Mouse (Mus musculus): ENCODE measurements around the gene Iqsec1. TPM values are rescaled to one million over a fixed set of nuclear protein-coding genes. Genes with fewer than 3 reads are reported as not detected.

Iqsec1 gene
- polyA plus RNA-seq, 1 experiment from 2014 or later, result 2.6 TPM

- H3K4me2 ChIP-seq, result no peak overlapping the region
These were observed 13.1 kb upstream of the Iqsec1 start for GRCm38 (mm10) chr6:91001566-91001965.

DNA sequence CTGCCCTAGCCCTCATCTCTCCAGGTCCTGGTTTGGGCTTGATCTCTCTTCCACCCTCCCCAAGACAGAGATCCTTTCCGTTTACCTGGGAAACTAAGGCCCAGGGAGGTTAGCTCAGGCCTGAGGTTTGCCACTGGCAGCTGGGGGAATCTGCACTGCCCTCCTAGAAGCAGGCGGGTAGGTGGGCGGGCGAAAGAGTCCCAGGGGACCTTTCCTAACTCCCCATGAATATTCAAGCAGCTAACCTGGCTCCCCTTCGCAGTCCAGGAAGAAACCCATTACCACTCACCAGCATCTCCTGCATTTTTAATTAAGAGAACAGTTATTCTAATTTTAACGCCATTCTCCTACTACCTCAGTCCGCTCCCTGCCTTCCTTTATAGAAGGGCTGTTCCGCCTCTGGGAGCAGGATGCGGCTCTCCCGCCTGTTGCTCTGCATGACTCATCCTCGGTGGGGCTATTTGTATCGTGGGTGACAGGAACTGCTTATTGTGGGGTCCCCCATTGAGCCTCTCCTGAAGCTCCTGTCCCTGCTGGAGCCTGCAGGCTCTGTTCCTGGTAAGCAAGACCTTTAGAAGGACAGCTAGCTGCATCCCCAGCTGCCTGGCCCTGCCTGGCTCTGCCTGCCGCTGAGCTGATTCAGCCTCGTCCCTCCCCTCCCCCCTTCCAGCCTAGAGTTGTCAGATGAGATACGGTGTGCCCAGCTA lies 12.5 kb upstream of the Iqsec1 start:
- DNase-seq, result no peak
- H3K4me1 ChIP-seq (replicated peaks), result peaks cover 70% of the 10 kb centered on the region
- H3K27me3 ChIP-seq, result no peaks in the 10 kb centered on the region
- no peaks in the 10 kb centered on the region for H3K36me3 ChIP-seq
- H3K9ac ChIP-seq, result peak overlapping the region; percentile 37
- 30% methylated on average over 15 of the region's 15 CpGs for WGBS (ENCODE audit: insufficient replicate concordance)
- peak overlapping the region; percentile 35 for H3K27ac ChIP-seq
- H3K9me3 ChIP-seq (replicated peaks), result no peaks in the 10 kb centered on the region
- no peak overlapping the region; the same call in 1 of the 2 replicates for H3K4me3 ChIP-seq (replicated peaks)
- peak overlapping the region; percentile 44; the same call in 1 of the 2 replicates for H3K4me2 ChIP-seq
- peak; percentile 46; the same call in 1 of the 2 replicates for ATAC-seq (ENCODE audit: low read depth)

More at GRCm38 (mm10) chr6:91001566-91001965, 13.1 kb upstream of the Iqsec1 start:
- H3K4me3 ChIP-seq (replicated peaks), result no peak overlapping the region
- peak overlapping the region; percentile 25 for H3K27ac ChIP-seq
- DNase-seq (no peak), ATAC-seq (ENCODE audit: low read depth) (no peak)
- no peaks in the 10 kb centered on the region for H3K9me3 ChIP-seq (replicated peaks)
- peak overlapping the region; percentile 37; the same call in 1 of the 2 replicates for H3K9ac ChIP-seq
- WGBS (ENCODE audit: insufficient replicate concordance), result 60% methylated on average over 7 of the region's 7 CpGs
- H3K27me3 ChIP-seq, result no peaks in the 10 kb centered on the region
- H3K4me1 ChIP-seq (replicated peaks), result peaks cover 75% of the 10 kb centered on the region
- no peaks in the 10 kb centered on the region for H3K36me3 ChIP-seq

DNA sequence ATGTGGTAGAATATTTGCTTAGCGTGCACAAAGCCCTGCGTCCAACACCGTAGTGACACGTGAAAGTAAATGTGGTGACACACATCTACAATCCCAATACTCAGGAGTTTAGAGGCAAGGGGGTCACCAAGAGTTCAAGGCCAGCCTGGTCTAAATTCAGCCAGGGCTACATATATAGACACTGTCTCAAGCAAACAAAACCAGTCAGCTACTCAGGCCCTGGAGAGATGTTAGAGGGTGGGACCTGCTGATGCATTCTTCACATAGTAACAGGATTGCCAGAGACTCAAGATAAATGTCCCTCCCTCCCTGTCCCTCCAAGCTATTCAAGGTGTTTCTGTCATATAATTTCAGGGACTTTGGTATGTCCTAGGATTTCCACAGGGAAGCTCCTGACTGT lies 10.7 kb upstream of the Iqsec1 start:
- WGBS (ENCODE audit: insufficient replicate concordance), result 81% methylated on average over 4 of the region's 4 CpGs
- Histone ChIP-seq H3K4me3 (replicated peaks) (no peak overlapping the region), H3K9ac (no peak overlapping the region), H3K27ac (no peak overlapping the region), H3K4me2 (no peak overlapping the region), H3K9me3 (replicated peaks) (no peaks in the 10 kb centered on the region), H3K4me1 (replicated peaks) (peaks cover 60% of the 10 kb centered on the region), H3K27me3 (no peaks in the 10 kb centered on the region), H3K36me3 (no peaks in the 10 kb centered on the region)
- DNase-seq (no peak), ATAC-seq (ENCODE audit: low read depth) (no peak)

DNA sequence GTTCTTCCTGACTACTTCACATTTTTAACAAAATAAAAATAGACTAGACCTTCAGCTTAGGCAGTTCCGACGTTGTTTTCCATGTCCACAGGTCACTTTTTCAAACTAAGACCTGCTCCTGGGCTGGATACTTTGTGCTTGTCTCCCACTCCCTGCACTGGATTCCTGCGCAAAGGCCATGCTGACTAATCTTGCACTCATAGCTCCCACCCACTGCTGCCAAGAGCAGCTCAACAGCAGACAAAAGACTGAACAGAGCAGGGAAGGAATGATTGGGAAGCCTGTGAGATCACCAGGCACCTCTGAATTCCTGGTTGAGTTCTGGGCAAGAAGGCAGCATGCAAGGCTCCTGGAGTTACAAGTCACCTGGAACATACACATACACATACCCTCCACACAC lies 8.5 kb upstream of the Iqsec1 start:
- H3K27me3 ChIP-seq, result no peaks in the 10 kb centered on the region
- H3K27ac ChIP-seq, result no peak overlapping the region
- ATAC-seq (ENCODE audit: low read depth) (no peak), DNase-seq (no peak)
- H3K4me2 ChIP-seq, result no peak overlapping the region
- H3K4me3 ChIP-seq (replicated peaks), result no peak overlapping the region
- WGBS (ENCODE audit: insufficient replicate concordance), result 78% methylated on average over 3 of the region's 3 CpGs
- peaks cover 45% of the 10 kb centered on the region for H3K4me1 ChIP-seq (replicated peaks)
- H3K9me3 ChIP-seq (replicated peaks), result peaks cover under 1% of the 10 kb centered on the region; the same call in 1 of the 2 replicates
- no peak overlapping the region for H3K9ac ChIP-seq
- no peaks in the 10 kb centered on the region for H3K36me3 ChIP-seq

GRCm38 (mm10) chr6:90996181-90996580 lies 7.7 kb upstream of the Iqsec1 start:
- DNase-seq (no peak), ATAC-seq (ENCODE audit: low read depth) (no peak)
- H3K9me3 ChIP-seq (replicated peaks), result peaks cover 4% of the 10 kb centered on the region; the same call in 1 of the 2 replicates
- H3K4me2 ChIP-seq, result no peak overlapping the region
- peaks cover 37% of the 10 kb centered on the region for H3K4me1 ChIP-seq (replicated peaks)
- no peaks in the 10 kb centered on the region for H3K27me3 ChIP-seq
- no peaks in the 10 kb centered on the region for H3K36me3 ChIP-seq
- no peak overlapping the region for H3K4me3 ChIP-seq (replicated peaks)
- no peak overlapping the region for H3K9ac ChIP-seq
- 68% methylated on average over 2 of the region's 2 CpGs for WGBS (ENCODE audit: insufficient replicate concordance)
- no peak overlapping the region for H3K27ac ChIP-seq

DNA sequence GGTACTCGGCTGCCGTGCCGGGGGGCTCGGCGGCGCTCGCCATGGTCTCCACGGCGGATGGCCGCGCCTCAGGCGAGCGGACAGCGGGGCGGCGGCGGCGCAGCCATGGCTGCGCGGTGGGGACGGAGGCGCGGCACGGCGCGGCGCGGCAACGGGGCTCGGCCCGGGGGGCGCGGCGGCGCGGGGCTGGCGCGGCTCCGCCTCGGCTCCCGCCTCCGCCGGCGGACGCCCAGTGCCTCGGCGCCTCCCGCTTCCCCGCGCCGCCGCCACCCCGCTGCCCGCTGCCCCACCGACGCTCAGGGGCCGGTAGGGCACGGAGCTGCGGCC lies 223 bp downstream of the Iqsec1 start:
- H3K36me3 ChIP-seq, result no peaks in the 10 kb centered on the region
- H3K4me1 ChIP-seq (replicated peaks), result peaks cover 58% of the 10 kb centered on the region
- H3K27me3 ChIP-seq, result peaks cover 43% of the 10 kb centered on the region
- H3K9me3 ChIP-seq (replicated peaks), result peaks cover 4% of the 10 kb centered on the region; the same call in 1 of the 2 replicates
- peak overlapping the region; percentile 100 for H3K4me2 ChIP-seq
- H3K4me3 ChIP-seq (replicated peaks), result peak overlapping the region; percentile 80
- peak overlapping the region; percentile 82 for H3K9ac ChIP-seq
- H3K27ac ChIP-seq, result peak overlapping the region; percentile 81
- DNase-seq, result no peak
- ATAC-seq (ENCODE audit: low read depth), result peak; percentile 27
- WGBS (ENCODE audit: insufficient replicate concordance), result 2% methylated on average over 21 of the region's 59 CpGs

GRCm38 (mm10) chr6:90987561-90988298 lies 755 bp downstream of the Iqsec1 start:
- Histone ChIP-seq H3K9ac (peak overlapping the region; percentile 82), H3K4me1 (replicated peaks) (peaks cover 57% of the 10 kb centered on the region), H3K4me3 (replicated peaks) (peak overlapping the region; percentile 80), H3K27me3 (peaks cover 43% of the 10 kb centered on the region), H3K27ac (peak overlapping the region; percentile 81; the same call in 1 of the 2 replicates), H3K9me3 (replicated peaks) (peaks cover 4% of the 10 kb centered on the region; the same call in 1 of the 2 replicates), H3K4me2 (peak overlapping the region; percentile 100), H3K36me3 (no peaks in the 10 kb centered on the region)
- WGBS (ENCODE audit: insufficient replicate concordance), result under 1% methylated on average over 76 of the region's 76 CpGs
- no peak for ATAC-seq (ENCODE audit: low read depth)
- DNase-seq, result no peak

GRCm38 (mm10) chr6:90984101-90984500 lies 4.4 kb downstream of the Iqsec1 start:
- WGBS (ENCODE audit: insufficient replicate concordance), result 49% methylated on average over 3 of the region's 3 CpGs
- ATAC-seq (ENCODE audit: low read depth) (no peak), DNase-seq (no peak)

DNA sequence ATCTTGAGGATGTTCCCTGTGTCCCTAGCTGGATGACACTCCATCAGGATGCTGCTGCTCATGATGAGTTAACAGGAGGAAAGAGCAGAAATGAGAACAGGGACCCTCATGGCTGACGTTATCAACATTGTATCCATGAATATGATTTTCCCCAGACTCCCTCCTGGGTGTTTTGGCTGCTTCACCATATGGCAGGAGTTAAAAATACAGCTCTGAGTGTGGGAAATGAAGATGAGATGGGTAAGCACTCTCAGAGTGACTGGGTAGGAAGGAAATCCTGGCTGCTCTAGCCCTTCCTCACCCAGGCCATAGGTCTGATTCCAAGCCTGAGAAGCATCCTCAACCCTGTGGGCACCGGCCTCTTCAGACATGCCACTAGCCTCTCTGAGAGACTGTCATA lies 14.2 kb downstream of the Iqsec1 start:
- WGBS (ENCODE audit: insufficient replicate concordance), result 75% methylated on average over 2 of the region's 2 CpGs
- no peak for ATAC-seq (ENCODE audit: low read depth)

More at GRCm38 (mm10) chr6:90984101-90984500, 4.4 kb downstream of the Iqsec1 start:
- Histone ChIP-seq H3K4me1 (replicated peaks) (peaks cover 45% of the 10 kb centered on the region), H3K9ac (no peak overlapping the region), H3K4me2 (no peak overlapping the region), H3K36me3 (no peaks in the 10 kb centered on the region), H3K4me3 (replicated peaks) (no peak overlapping the region), H3K9me3 (replicated peaks) (no peaks in the 10 kb centered on the region), H3K27ac (no peak overlapping the region), H3K27me3 (peaks cover 43% of the 10 kb centered on the region)

GRCm38 (mm10) chr6:90969341-90969871 lies 19.1 kb downstream of the Iqsec1 start:
- ATAC-seq (ENCODE audit: low read depth) (no peak), DNase-seq (no peak)
- H3K27ac ChIP-seq, result no peak overlapping the region
- no peak overlapping the region for H3K4me3 ChIP-seq (replicated peaks)
- H3K4me1 ChIP-seq (replicated peaks), result peaks cover 2% of the 10 kb centered on the region; the same call in 1 of the 2 replicates
- 21% methylated on average over 2 of the region's 2 CpGs for WGBS (ENCODE audit: insufficient replicate concordance)
- no peaks in the 10 kb centered on the region for H3K27me3 ChIP-seq
- no peaks in the 10 kb centered on the region for H3K36me3 ChIP-seq
- H3K9me3 ChIP-seq (replicated peaks), result no peaks in the 10 kb centered on the region
- H3K4me2 ChIP-seq, result no peak overlapping the region
- no peak overlapping the region for H3K9ac ChIP-seq

More for the DNA sequence above, 14.2 kb downstream of the Iqsec1 start:
- no peak for DNase-seq
- H3K9me3 ChIP-seq (replicated peaks), result no peaks in the 10 kb centered on the region
- no peak overlapping the region for H3K4me3 ChIP-seq (replicated peaks)
- H3K4me2 ChIP-seq, result no peak overlapping the region
- no peaks in the 10 kb centered on the region for H3K36me3 ChIP-seq
- H3K27me3 ChIP-seq, result peaks cover 5% of the 10 kb centered on the region; the same call in 1 of the 2 replicates
- H3K27ac ChIP-seq, result no peak overlapping the region
- H3K9ac ChIP-seq, result no peak overlapping the region
- H3K4me1 ChIP-seq (replicated peaks), result no peaks in the 10 kb centered on the region; the same call in 1 of the 2 replicates

GRCm38 (mm10) chr6:90953349-90953748 lies 35.1 kb downstream of the Iqsec1 start:
- ATAC-seq (ENCODE audit: low read depth), result no peak
- 48% methylated on average over 4 of the region's 4 CpGs for WGBS (ENCODE audit: insufficient replicate concordance)
- H3K9ac ChIP-seq, result no peak overlapping the region
- H3K4me1 ChIP-seq (replicated peaks), result no peaks in the 10 kb centered on the region
- H3K27me3 ChIP-seq, result no peaks in the 10 kb centered on the region
- H3K27ac ChIP-seq, result no peak overlapping the region
- H3K4me3 ChIP-seq (replicated peaks), result no peak overlapping the region
- no peak for DNase-seq
- no peaks in the 10 kb centered on the region for H3K36me3 ChIP-seq
- no peak overlapping the region for H3K4me2 ChIP-seq
- no peaks in the 10 kb centered on the region for H3K9me3 ChIP-seq (replicated peaks)

All from liver, embryonic 13.5 days (tissue).